Mouse (Mus musculus) limb, embryonic 14.5 days (tissue): ENCODE results near the gene Ube2m. TPM values are rescaled to one million over a fixed set of nuclear protein-coding genes. Genes with fewer than 3 reads are reported as not detected.

ENCODE experiments used
- ATAC-seq: fragments of 200-750 bp; cut with Nextera tagmentation; 2 replicates; pipeline ENCODE4 v1.8.0; 2017; ENCODE audit warnings: low read depth, moderate number of reproducible peaks, moderate TSS enrichment; ENCODE audit not compliant: low FRiP score
- DNase-seq: peaks from one replicate; pipeline ENCODE4 v3.0.0-alpha.2; 2015; ENCODE audit warnings: low spot score
- H3K27ac ChIP-seq: fragments of 300-500 bp; sonication (generic); replicated peaks from 2 replicates; pipeline ENCODE4 v1.5.1; 2014; ENCODE audit warnings: low read depth, mild to moderate bottlenecking, low read length, moderate library complexity, mixed read lengths
- H3K27me3 ChIP-seq: fragments of 300-500 bp; sonication (generic); 2 replicates; pipeline ENCODE4 v1.6.1; 2014; ENCODE audit warnings: low read length, mixed read lengths; ENCODE audit not compliant: control insufficient read depth, insufficient read depth
- H3K36me3 ChIP-seq: fragments of 300-500 bp; sonication (generic); 2 replicates; pipeline ENCODE4 v1.6.1; 2014; ENCODE audit warnings: mild to moderate bottlenecking, low read length, moderate library complexity, mixed read lengths; ENCODE audit not compliant: control insufficient read depth, insufficient read depth
- H3K4me1 ChIP-seq: fragments of 300-500 bp; sonication (generic); 2 replicates; pipeline ENCODE4 v1.6.1; 2014; ENCODE audit warnings: antibody characterized with exemption, low read length, mixed read lengths; ENCODE audit not compliant: control insufficient read depth, insufficient read depth
- H3K4me2 ChIP-seq: fragments of 300-500 bp; sonication (generic); replicated peaks from 2 replicates; pipeline ENCODE4 v1.6.1; 2014; ENCODE audit warnings: low read depth, mild to moderate bottlenecking, low read length, moderate library complexity; ENCODE audit not compliant: severe bottlenecking
- H3K4me3 ChIP-seq: fragments of 300-500 bp; sonication (generic); replicated peaks from 2 replicates; pipeline ENCODE4 v1.5.1; 2014; ENCODE audit warnings: low read length
- H3K9ac ChIP-seq: fragments of 300-500 bp; sonication (generic); 2 replicates; pipeline ENCODE4 v1.6.1; 2014; ENCODE audit warnings: mild to moderate bottlenecking, low read depth, low read length, moderate library complexity; ENCODE audit not compliant: severe bottlenecking
- H3K9me3 ChIP-seq: fragments of 300-500 bp; sonication (generic); 2 replicates; pipeline ENCODE4 v1.6.1; 2016; ENCODE audit warnings: low read length; ENCODE audit not compliant: control insufficient read depth
- POLR2A ChIP-seq: fragments of 200-500 bp; IDR thresholded peaks from 2 replicates; pipeline ENCODE4 v1.8.0; 2012; ENCODE audit warnings: inconsistent platforms, mild to moderate bottlenecking, moderate library complexity, borderline replicate concordance; ENCODE audit not compliant: insufficient read depth, insufficient read length; ENCODE audit errors: extremely low read depth
- WGBS: fragments of 180-500 bp; shearing (Covaris S2); extraction: QIAGEN DNeasy Blood & Tissue Kit; methylation state at CpG from one replicate; pipeline ENCODE4 v1.1.7; 2014; 5-methylcytosine and 5-hydroxymethylcytosine counted together
- polyA plus RNA-seq, 2 experiments: library from polyadenylated mRNA; depleted of rRNA in 1 of 2; stranded (reverse) in 1 of 2; unstranded in 1 of 2; fragments of >200 nt; fragmentation: Nextera tagmentation in 1 of 2; extraction: Ambion mirVana in 1 of 2; gene quantifications; 2 replicates each; pipeline versions ENCODE4 v1.2.1 to v1.2.3; 2012 to 2014

Gene Ube2m
- polyA plus RNA-seq, 2 experiments, result 159 to 294 TPM

DNA sequence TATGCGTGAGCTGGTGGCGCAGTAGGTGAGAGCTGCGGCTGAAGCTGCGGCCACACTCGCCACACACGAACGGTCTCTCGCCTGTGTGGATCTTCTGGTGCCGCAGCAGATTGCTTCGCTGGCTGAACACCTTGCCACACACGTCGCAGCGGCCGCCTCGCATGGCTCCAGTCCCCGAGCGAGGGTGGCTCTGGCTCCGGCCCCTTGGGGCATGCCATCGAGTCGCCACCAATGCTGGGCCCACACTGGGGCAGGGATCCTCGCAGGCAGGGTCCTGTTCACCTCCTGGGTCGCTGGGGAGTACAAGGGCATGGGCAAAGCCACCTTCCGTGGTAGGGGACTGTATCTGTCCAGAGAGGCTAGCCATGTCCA, 6.2 kb upstream of the Ube2m start:
- ATAC-seq (no peak), DNase-seq (no peak)
- Histone ChIP-seq H3K27me3 (peaks cover 31% of the 10 kb centered on the region), H3K36me3 (no peaks in the 10 kb centered on the region), H3K4me1 (peaks cover 11% of the 10 kb centered on the region), H3K9me3 (no peaks in the 10 kb centered on the region), H3K4me3 (peak overlapping the region; percentile 45), H3K4me2 (peak overlapping the region; percentile 95), H3K9ac (peak overlapping the region; percentile 69), H3K27ac (no peak overlapping the region)
- 4% methylated on average over 19 of the region's 23 CpGs for WGBS
- no peak for TF ChIP-seq POLR2A

DNA sequence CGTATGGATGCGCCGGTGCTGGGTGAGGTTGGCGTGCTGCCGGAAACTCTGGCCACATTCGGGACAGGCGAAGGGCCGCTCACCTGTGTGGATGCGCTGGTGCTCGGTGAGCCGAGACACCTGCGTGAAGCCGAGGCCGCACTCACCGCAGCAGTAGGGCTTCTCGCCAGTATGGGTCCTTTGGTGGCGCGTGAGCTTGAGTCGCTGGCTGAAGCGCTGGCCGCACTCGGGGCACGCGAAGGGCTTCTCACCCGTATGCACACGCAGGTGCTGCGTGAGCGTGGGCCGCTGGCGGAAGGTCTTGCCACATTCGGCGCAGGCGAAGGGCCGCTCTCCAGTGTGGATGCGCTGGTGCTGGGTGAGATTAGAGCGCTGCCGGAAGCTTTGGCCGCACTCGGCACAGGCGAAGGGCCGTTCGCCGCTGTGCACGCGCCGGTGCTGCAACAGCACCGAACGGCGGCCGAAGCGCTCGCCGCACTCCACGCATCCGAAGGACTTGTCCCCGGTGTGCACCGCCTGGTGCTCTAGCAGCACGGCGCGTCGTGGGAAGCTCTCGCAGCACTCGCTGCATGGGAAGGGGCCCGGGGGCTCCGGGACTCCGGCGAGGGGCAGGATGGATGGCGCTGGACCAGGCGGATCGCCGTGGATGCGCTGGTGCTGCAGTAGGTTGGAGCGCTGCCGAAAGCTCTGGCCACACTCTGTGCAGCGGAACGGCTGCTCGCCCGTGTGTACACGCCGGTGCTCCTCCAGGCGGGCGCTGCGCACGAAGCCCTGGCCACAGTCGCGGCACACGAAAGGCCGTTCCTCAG, 5.6 kb upstream of the Ube2m start:
- peaks cover 15% of the 10 kb centered on the region for H3K4me1 ChIP-seq
- TF ChIP-seq POLR2A, result no peak
- peak; percentile 21 for ATAC-seq

GRCm38 (mm10) chr7:13043120-13043444, 5.0 kb upstream of the Ube2m start:
- no peak for TF ChIP-seq POLR2A
- Histone ChIP-seq H3K4me1 (peaks cover 15% of the 10 kb centered on the region), H3K4me3 (peak overlapping the region; percentile 45), H3K9ac (peak overlapping the region; percentile 69; the same call in 1 of the 2 replicates), H3K9me3 (no peaks in the 10 kb centered on the region), H3K36me3 (no peaks in the 10 kb centered on the region), H3K4me2 (peak overlapping the region; percentile 95), H3K27ac (no peak overlapping the region), H3K27me3 (peaks cover 31% of the 10 kb centered on the region)
- no peak for DNase-seq
- ATAC-seq, result no peak
- WGBS, result 45% methylated on average over 16 of the region's 16 CpGs

More for the DNA sequence above, 5.6 kb upstream of the Ube2m start:
- Histone ChIP-seq H3K4me3 (peak overlapping the region; percentile 45), H3K36me3 (no peaks in the 10 kb centered on the region), H3K4me2 (peak overlapping the region; percentile 95), H3K27me3 (peaks cover 31% of the 10 kb centered on the region), H3K9ac (peak overlapping the region; percentile 69), H3K9me3 (no peaks in the 10 kb centered on the region), H3K27ac (no peak overlapping the region)
- 5% methylated on average over 86 of the region's 88 CpGs for WGBS
- no peak for DNase-seq

DNA sequence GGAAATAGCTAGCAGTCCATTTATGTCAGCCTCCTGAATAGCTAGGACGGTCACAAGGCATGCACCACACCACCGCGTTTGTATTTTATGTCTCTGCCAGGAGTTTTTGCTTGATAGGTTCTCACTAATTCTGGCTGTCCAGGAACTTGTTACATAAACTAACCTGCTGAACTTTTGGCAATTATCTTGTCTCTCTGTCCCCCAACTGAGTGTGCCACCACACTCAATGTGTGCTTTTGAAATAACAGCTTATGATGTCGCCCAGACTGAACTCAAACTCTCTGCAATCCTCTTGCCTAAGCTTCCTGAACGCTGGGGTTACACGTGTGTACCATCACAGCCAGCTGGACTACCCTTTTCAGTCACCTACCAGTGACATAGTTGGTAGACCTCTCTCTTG, 4.4 kb upstream of the Ube2m start:
- Histone ChIP-seq H3K4me2 (no peak overlapping the region), H3K36me3 (no peaks in the 10 kb centered on the region), H3K27ac (no peak overlapping the region), H3K9me3 (no peaks in the 10 kb centered on the region), H3K4me1 (peaks cover 15% of the 10 kb centered on the region), H3K27me3 (peaks cover 31% of the 10 kb centered on the region), H3K4me3 (no peak overlapping the region), H3K9ac (no peak overlapping the region)
- ATAC-seq, result no peak
- no peak for TF ChIP-seq POLR2A
- WGBS, result 84% methylated on average over 6 of the region's 6 CpGs
- DNase-seq, result no peak

- DNase-seq (no peak), ATAC-seq (no peak)
- Histone ChIP-seq H3K4me2 (no peak overlapping the region), H3K4me1 (peaks cover 23% of the 10 kb centered on the region), H3K27ac (no peak overlapping the region), H3K9me3 (no peaks in the 10 kb centered on the region), H3K36me3 (peaks cover 4% of the 10 kb centered on the region), H3K4me3 (no peak overlapping the region), H3K27me3 (peaks cover 31% of the 10 kb centered on the region), H3K9ac (no peak overlapping the region)
- no peak for TF ChIP-seq POLR2A
- WGBS, result 75% methylated on average over 1 of the region's 1 CpGs
These were observed 3.2 kb upstream of the Ube2m start for GRCm38 (mm10) chr7:13041256-13041655.

DNA sequence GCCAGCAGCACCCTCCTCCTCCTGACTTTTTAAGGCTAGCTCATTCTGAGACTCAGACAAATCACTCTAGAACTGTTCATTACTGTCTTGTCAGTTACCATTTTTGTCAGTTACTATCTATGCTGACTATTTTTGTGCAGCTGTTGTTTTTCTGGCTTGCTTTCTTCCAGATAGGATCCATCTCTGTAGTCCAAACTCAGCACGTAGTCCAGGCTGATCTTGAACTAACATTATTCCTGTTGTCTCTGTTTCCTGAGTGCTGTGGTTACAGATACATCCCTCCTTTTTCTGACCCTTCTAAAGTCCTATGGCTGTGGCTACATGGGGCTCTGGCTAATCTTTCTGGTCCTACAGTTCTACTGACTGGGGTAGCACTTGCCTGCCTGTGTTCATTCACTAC, 1.1 kb upstream of the Ube2m start:
- H3K27me3 ChIP-seq, result peaks cover 21% of the 10 kb centered on the region
- no peak for TF ChIP-seq POLR2A
- H3K4me3 ChIP-seq, result 0 out of 2 replicates have a peak overlapping the region, but pooled peaks have one; percentile 59
- peak overlapping the region; percentile 82 for H3K9ac ChIP-seq
- H3K4me1 ChIP-seq, result peaks cover 24% of the 10 kb centered on the region
- no peaks in the 10 kb centered on the region for H3K9me3 ChIP-seq
- WGBS, result 88% methylated on average over 1 of the region's 1 CpGs
- no peak for ATAC-seq
- H3K27ac ChIP-seq, result no peak overlapping the region
- H3K36me3 ChIP-seq, result peaks cover 20% of the 10 kb centered on the region
- H3K4me2 ChIP-seq, result peak overlapping the region; percentile 79; the same call in 1 of the 2 replicates
- DNase-seq, result no peak
